In the genomic region with DNA sequence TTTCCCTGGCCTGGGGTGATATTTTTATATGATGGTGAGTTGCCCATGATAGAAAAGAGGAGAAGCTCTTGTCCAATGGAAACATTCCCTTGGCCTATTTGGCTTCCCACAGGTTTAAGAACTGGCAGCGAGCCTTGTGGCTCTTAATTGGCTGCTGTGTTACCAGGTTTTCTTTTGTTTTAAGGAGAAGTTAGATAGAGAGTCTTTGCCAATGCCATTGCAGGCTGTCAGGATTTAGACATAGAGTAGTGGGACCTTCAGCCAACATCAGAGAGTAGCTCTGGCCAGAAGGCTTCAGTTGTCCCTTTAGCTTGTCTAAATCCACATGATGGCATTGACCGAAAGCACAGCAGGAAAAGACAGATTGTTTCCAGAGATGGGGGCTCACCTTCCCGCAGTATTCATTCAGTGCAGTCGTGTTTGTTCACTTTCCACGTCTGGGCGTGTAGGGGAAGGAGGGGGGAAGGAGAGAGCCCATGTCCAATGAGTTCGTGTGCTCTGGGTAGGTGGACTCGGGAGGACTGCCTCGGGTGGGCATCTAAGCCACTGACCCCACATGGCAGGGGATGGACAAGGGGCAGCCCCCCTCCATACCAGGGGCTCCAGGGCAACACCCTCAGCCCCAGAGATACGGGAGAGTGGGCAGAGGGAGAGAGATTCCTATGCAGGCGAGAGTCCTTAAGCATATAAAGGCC, we compare ENCODE assay signal across 19 mouse cellular contexts. TPM values are rescaled to one million over a fixed set of nuclear protein-coding genes. Genes with fewer than 3 reads are reported as not detected.
DNase-seq lines count a peak whose midpoint lies in the region; ATAC-seq and TF ChIP-seq lines count a peak whose summit lies in the region.
"Had no signal": no experiment of that assay in that cellular context is flagged by ENCODE, and none has a peak within 500 bp of the region (broad histone marks: within the 10 kb centered on the region; RNA-seq: fewer than 3 reads in every experiment).

No protein-coding gene starts in this region.

- H3K4me1 ChIP-seq in forebrain, embryonic 10.5 days: no peaks in the 10 kb centered on the region; the same call in 1 of the 2 replicates
- H3K4me1 ChIP-seq in forebrain, postnatal 0 days (ENCODE audit: insufficient read depth): no peaks in the 10 kb centered on the region
- H3K4me1 ChIP-seq in midbrain, embryonic 14.5 days (ENCODE audit: control insufficient read depth, insufficient read depth, low read length): no peaks in the 10 kb centered on the region
- no peaks in the 10 kb centered on the region for H3K4me1 ChIP-seq in midbrain, embryonic 16.5 days (ENCODE audit: control insufficient read depth, insufficient read depth, low read length)
- no peaks in the 10 kb centered on the region for H3K4me1 ChIP-seq in forebrain, embryonic 12.5 days
- H3K4me1 ChIP-seq: liver, embryonic 12.5 days had no signal

- H3K4me3 ChIP-seq in forebrain, embryonic 10.5 days: no peak overlapping the region
- H3K4me3 ChIP-seq in forebrain, postnatal 0 days (ENCODE audit: low read depth, low read length): no peak overlapping the region
- H3K4me3 ChIP-seq in midbrain, embryonic 14.5 days (replicated peaks; ENCODE audit: low read depth, low read length): no peak overlapping the region
- no peak overlapping the region for H3K4me3 ChIP-seq in midbrain, embryonic 16.5 days (ENCODE audit: low read depth, low read length)
- H3K4me3 ChIP-seq in forebrain, embryonic 12.5 days (replicated peaks): no peak overlapping the region
- H3K4me3 ChIP-seq: heart, adult 2 months; liver, embryonic 12.5 days had no signal

- peak overlapping the region; percentile 56; the same call in 1 of the 2 replicates for H3K27ac ChIP-seq in forebrain, embryonic 10.5 days
- no peak overlapping the region for H3K27ac ChIP-seq in forebrain, postnatal 0 days (ENCODE audit: low read depth, low read length)
- no peak overlapping the region for H3K27ac ChIP-seq in midbrain, embryonic 14.5 days (replicated peaks; ENCODE audit: low read depth, low read length)
- no peak overlapping the region for H3K27ac ChIP-seq in midbrain, embryonic 16.5 days (ENCODE audit: low read length)
- H3K27ac ChIP-seq in forebrain, embryonic 12.5 days: peak overlapping the region; percentile 61
- H3K27ac ChIP-seq: heart, adult 2 months; liver, embryonic 12.5 days; stomach, postnatal 0 days had no signal

- H3K36me3 ChIP-seq in forebrain, embryonic 10.5 days (replicated peaks): no peaks in the 10 kb centered on the region
- H3K36me3 ChIP-seq in forebrain, postnatal 0 days (ENCODE audit: insufficient read depth): no peaks in the 10 kb centered on the region
- H3K36me3 ChIP-seq in midbrain, embryonic 14.5 days (ENCODE audit: control insufficient read depth, insufficient read depth, low read length): no peaks in the 10 kb centered on the region
- no peaks in the 10 kb centered on the region for H3K36me3 ChIP-seq in midbrain, embryonic 16.5 days (ENCODE audit: control insufficient read depth, insufficient read depth, low read length)
- H3K36me3 ChIP-seq in forebrain, embryonic 12.5 days (replicated peaks): no peaks in the 10 kb centered on the region
- H3K36me3 ChIP-seq: liver, embryonic 12.5 days had no signal

- H3K27me3 ChIP-seq in forebrain, embryonic 10.5 days (ENCODE audit: poor library complexity, severe bottlenecking): no peaks in the 10 kb centered on the region
- H3K27me3 ChIP-seq in forebrain, postnatal 0 days (ENCODE audit: insufficient read depth, low read length): no peaks in the 10 kb centered on the region
- H3K27me3 ChIP-seq in midbrain, embryonic 14.5 days (ENCODE audit: control insufficient read depth, insufficient read depth, low read length): no peaks in the 10 kb centered on the region
- no peaks in the 10 kb centered on the region for H3K27me3 ChIP-seq in midbrain, embryonic 16.5 days (ENCODE audit: control insufficient read depth, insufficient read depth, low read depth, low read length)
- no peaks in the 10 kb centered on the region for H3K27me3 ChIP-seq in forebrain, embryonic 12.5 days
- H3K27me3 ChIP-seq: liver, embryonic 12.5 days had no signal

- DNase-seq in forebrain, embryonic 10.5 days (ENCODE audit: extremely low spot score, low spot score): no peak
- no peak for DNase-seq in forebrain, postnatal 0 days
- DNase-seq in midbrain, embryonic 14.5 days: no peak
- DNase-seq in telencephalon, adult 2 months (ENCODE audit: low read depth, low spot score): peak; percentile 6
- DNase-seq in natural killer cell, adult 2 months (ENCODE audit: low spot score in 2 of 2): no peak
- no peak for DNase-seq in lung, postnatal 4 days
- DNase-seq: adrenal gland, adult 8-10 months; heart, adult 2 months; kidney, adult 11 months; lung, postnatal 10 days had no signal

- H3K9ac ChIP-seq in forebrain, postnatal 0 days: no peak overlapping the region
- no peak overlapping the region for H3K9ac ChIP-seq in midbrain, embryonic 14.5 days (replicated peaks; ENCODE audit: low read length)
- H3K9ac ChIP-seq in midbrain, embryonic 16.5 days (ENCODE audit: low read depth, low read length): no peak overlapping the region
- no peak overlapping the region for H3K9ac ChIP-seq in forebrain, embryonic 12.5 days
- H3K9ac ChIP-seq: liver, embryonic 12.5 days had no signal

- no peak overlapping the region for H3K4me2 ChIP-seq in forebrain, postnatal 0 days (ENCODE audit: low read depth)
- H3K4me2 ChIP-seq in midbrain, embryonic 14.5 days (ENCODE audit: low read length): no peak overlapping the region
- no peak overlapping the region for H3K4me2 ChIP-seq in midbrain, embryonic 16.5 days (ENCODE audit: low read length)
- H3K4me2 ChIP-seq in forebrain, embryonic 12.5 days: no peak overlapping the region
- H3K4me2 ChIP-seq: liver, embryonic 12.5 days had no signal

- TF ChIP-seq CTCF in forebrain, postnatal 0 days (IDR thresholded peaks at IDR 0.05; ENCODE audit: low read depth): no peak

- 90% methylated on average over 11 of the region's 11 CpGs for WGBS in forebrain, embryonic 10.5 days
- WGBS in forebrain, postnatal 0 days: 55% methylated on average over 11 of the region's 11 CpGs
- WGBS in midbrain, embryonic 14.5 days: 88% methylated on average over 11 of the region's 11 CpGs
- WGBS in midbrain, embryonic 16.5 days: 89% methylated on average over 11 of the region's 11 CpGs
- WGBS in forebrain, embryonic 12.5 days: 70% methylated on average over 11 of the region's 11 CpGs

- no peaks in the 10 kb centered on the region for H3K9me3 ChIP-seq in forebrain, embryonic 10.5 days
- no peaks in the 10 kb centered on the region for H3K9me3 ChIP-seq in forebrain, postnatal 0 days (ENCODE audit: low read length)
- no peaks in the 10 kb centered on the region for H3K9me3 ChIP-seq in midbrain, embryonic 14.5 days (ENCODE audit: control insufficient read depth, low read length)
- H3K9me3 ChIP-seq in midbrain, embryonic 16.5 days (replicated peaks; ENCODE audit: control insufficient read depth, low read length, poor library complexity, severe bottlenecking): no peaks in the 10 kb centered on the region
- no peaks in the 10 kb centered on the region for H3K9me3 ChIP-seq in forebrain, embryonic 12.5 days
- H3K9me3 ChIP-seq: liver, embryonic 12.5 days had no signal

- ATAC-seq in forebrain, postnatal 0 days: no peak
- 0 out of 2 replicates have a peak, but pooled peaks have one; percentile 32 for ATAC-seq in midbrain, embryonic 14.5 days (ENCODE audit: low FRiP score, low TSS enrichment)
- ATAC-seq in midbrain, embryonic 16.5 days: no peak
- ATAC-seq in forebrain, embryonic 12.5 days (ENCODE audit: low FRiP score): peak; percentile 68; the same call in 1 of the 2 replicates
- ATAC-seq: liver, embryonic 12.5 days had no signal

RNA-seq across cellular contexts. Expression of a gene that starts 28.2 kb away (rescaled TPM):
- polyA plus RNA-seq in forebrain, embryonic 10.5 days (2016; fragmentation: Nextera tagmentation; extraction: Ambion mirVana): not detected in 2 replicates
- not detected in 2 replicates for total RNA-seq in forebrain, postnatal 0 days (2014; rRNA removed)
- 0.11 TPM in 1 of 2 replicates, not detected in the other for polyA plus RNA-seq in forebrain, postnatal 0 days (2015; fragmentation: Nextera tagmentation; extraction: Ambion mirVana)
- 0.08 TPM in 1 of 2 replicates, not detected in the other for polyA plus RNA-seq in midbrain, embryonic 14.5 days (2014; fragmentation: Nextera tagmentation; extraction: Ambion mirVana)
- polyA plus RNA-seq in midbrain, embryonic 16.5 days (2015; fragmentation: Nextera tagmentation; extraction: Ambion mirVana): 0.05 TPM in 1 of 2 replicates, not detected in the other
- 0.04 TPM in 1 of 2 replicates, not detected in the other for polyA plus RNA-seq in forebrain, embryonic 12.5 days (2016; fragmentation: Nextera tagmentation; extraction: Ambion mirVana)
- total RNA-seq: adrenal gland, adult 8-10 months; heart, adult 2 months; heart, postnatal 14 days; layer of hippocampus, adult 18-20 months; left cerebral cortex, postnatal 25 days had no signal
- polyA plus RNA-seq: embryonic facial prominence, embryonic 14.5 days; heart, adult 2 months; small intestine, adult 2 months; stomach, postnatal 0 days had no signal

RNA-seq across cellular contexts. Expression of a gene that starts 32.2 kb away (rescaled TPM):
- polyA plus RNA-seq in forebrain, embryonic 10.5 days (2016; fragmentation: Nextera tagmentation; extraction: Ambion mirVana): 0.02 and 0.09 TPM in 2 replicates
- total RNA-seq in forebrain, postnatal 0 days (2014; rRNA removed): 1.1 TPM in 2 replicates
- 0.15 and 0.30 TPM in 2 replicates for polyA plus RNA-seq in forebrain, postnatal 0 days (2015; fragmentation: Nextera tagmentation; extraction: Ambion mirVana)
- polyA plus RNA-seq in midbrain, embryonic 14.5 days (2014; fragmentation: Nextera tagmentation; extraction: Ambion mirVana): 0.08 and 0.16 TPM in 2 replicates
- 0.12 and 0.13 TPM in 2 replicates for polyA plus RNA-seq in midbrain, embryonic 16.5 days (2015; fragmentation: Nextera tagmentation; extraction: Ambion mirVana)
- 0.10 and 0.15 TPM in 2 replicates for polyA plus RNA-seq in forebrain, embryonic 12.5 days (2016; fragmentation: Nextera tagmentation; extraction: Ambion mirVana)
- total RNA-seq: heart, adult 2 months had no signal
- polyA plus RNA-seq: heart, adult 2 months; liver, embryonic 12.5 days; small intestine, adult 2 months had no signal

Comparison
In these comparisons a context has a peak if more than half of its experiments do, and no peak if none do; other contexts are left out.
1. H3K27ac ChIP-seq: peak in forebrain, embryonic 10.5 days (single experiment) and forebrain, embryonic 12.5 days (single experiment); none in forebrain, postnatal 0 days (single experiment), midbrain, embryonic 14.5 days (single experiment) and midbrain, embryonic 16.5 days (single experiment).
2. ATAC-seq: peak in midbrain, embryonic 14.5 days (single experiment) and forebrain, embryonic 12.5 days (single experiment); none in forebrain, postnatal 0 days (single experiment) and midbrain, embryonic 16.5 days (single experiment).